Mouse (Mus musculus) brain, embryonic 14.5 days (tissue): ENCODE measurements around the gene Arl5c.

Experiments
- CTCF ChIP-seq: fragments of 200-500 bp; IDR thresholded peaks from 2 replicates; pipeline ENCODE4 v1.5.1; 2012; ENCODE audit warnings: inconsistent platforms, mild to moderate bottlenecking, moderate library complexity, borderline replicate concordance; ENCODE audit not compliant: insufficient read depth, insufficient read length; ENCODE audit errors: extremely low read depth
- POLR2A ChIP-seq: fragments of 200-500 bp; IDR thresholded peaks from 2 replicates; pipeline ENCODE4 v1.6.1; 2012; ENCODE audit warnings: mild to moderate bottlenecking, inconsistent platforms, borderline replicate concordance; ENCODE audit not compliant: poor library complexity, insufficient read depth, insufficient read length, severe bottlenecking; ENCODE audit errors: extremely low read depth

- TF ChIP-seq CTCF = no peak
- no peak for TF ChIP-seq POLR2A
Observed at GRCm38 (mm10) chr11:97979824-97980495, 16.0 kb downstream of the Arl5c start.
